Mouse (Mus musculus) ES-E14 (cell line): ENCODE data around the gene Alox5ap.

Source experiments
- HCFC1 ChIP-seq: IDR thresholded peaks from 2 replicates; pipeline ENCODE4 v1.6.1; 2012; ENCODE audit warnings: low read length, inconsistent platforms, borderline replicate concordance; ENCODE audit not compliant: insufficient read depth
- MAFK ChIP-seq: IDR thresholded peaks from 2 replicates; pipeline ENCODE4 v1.6.1; 2014; ENCODE audit warnings: mild to moderate bottlenecking, low read depth, low read length, inconsistent platforms; ENCODE audit not compliant: insufficient read depth

GRCm38 (mm10) chr5:149335563-149336238 is 71.1 kb downstream of the Alox5ap start:
- TF ChIP-seq HCFC1: no peak
- TF ChIP-seq MAFK: no peak
